Comparison of ENCODE assay signal across 9 mouse cellular contexts in the genomic region with DNA sequence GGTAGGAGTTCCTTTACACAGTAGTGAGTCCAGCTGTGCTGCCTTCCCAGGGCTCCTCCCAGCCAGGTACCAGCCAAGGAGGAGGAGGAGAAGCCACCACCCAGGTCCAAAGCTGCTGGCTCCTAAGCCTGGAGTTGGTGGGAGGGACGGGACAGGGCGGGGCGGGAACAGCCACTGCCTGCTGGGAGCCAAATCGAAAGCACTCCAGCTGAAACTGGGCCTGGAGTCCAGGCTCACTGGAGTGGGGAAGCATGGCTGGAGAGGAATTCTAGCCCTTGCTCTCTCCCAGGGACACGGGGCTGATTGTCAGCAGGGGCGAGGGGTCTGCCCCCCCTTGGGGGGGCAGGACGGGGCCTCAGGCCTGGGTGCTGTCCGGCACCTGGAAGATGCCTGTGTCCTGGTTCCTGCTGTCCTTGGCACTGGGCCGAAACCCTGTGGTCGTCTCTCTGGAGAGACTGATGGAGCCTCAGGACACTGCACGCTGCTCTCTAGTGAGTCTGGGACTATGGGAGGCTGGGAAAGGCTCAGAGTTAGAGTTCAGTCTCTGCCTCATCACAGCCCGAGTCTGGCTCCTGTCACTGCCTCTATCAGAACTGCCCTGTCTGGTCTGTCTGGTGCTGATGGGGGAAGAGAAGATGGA. TPM values are rescaled to one million over a fixed set of nuclear protein-coding genes. Genes with fewer than 3 reads are reported as not detected.
A peak's percentile ranks its signal among the peaks of the same experiment; 100 is the strongest.
DNase-seq lines count a peak whose midpoint lies in the region; ATAC-seq and TF ChIP-seq lines count a peak whose summit lies in the region.
"Had no signal": no experiment of that assay in that cellular context is flagged by ENCODE, and none has a peak within 500 bp of the region (broad histone marks: within the 10 kb centered on the region; RNA-seq: fewer than 3 reads in every experiment).

A gene (plus strand): TSS at position 131 of the 640 bp plus-strand sequence.

- no peak for TF ChIP-seq EP300 in lung, postnatal 0 days (IDR thresholded peaks at IDR 0.05)

- H3K9me3 ChIP-seq in erythroblast, embryonic 14.5 days (ENCODE audit: control insufficient read depth, low read length) = no peaks in the 10 kb centered on the region
- no peaks in the 10 kb centered on the region for H3K9me3 ChIP-seq in heart, embryonic 12.5 days (replicated peaks)
- H3K9me3 ChIP-seq in kidney, embryonic 15.5 days (replicated peaks) = no peaks in the 10 kb centered on the region
- no peaks in the 10 kb centered on the region for H3K9me3 ChIP-seq in lung, postnatal 0 days (ENCODE audit: low read length)

- peak within 1 kb of the TSS; percentile 73 for H3K9ac ChIP-seq in heart, embryonic 12.5 days
- H3K9ac ChIP-seq in kidney, embryonic 15.5 days = peak within 1 kb of the TSS; percentile 44
- peak within 1 kb of the TSS; percentile 60 for H3K9ac ChIP-seq in lung, postnatal 0 days (replicated peaks; ENCODE audit: low read depth)

- peak within 1 kb of the TSS; percentile 69 for H3K4me2 ChIP-seq in heart, embryonic 12.5 days
- H3K4me2 ChIP-seq in kidney, embryonic 15.5 days = peak within 1 kb of the TSS; percentile 63
- peak within 1 kb of the TSS; percentile 69 for H3K4me2 ChIP-seq in lung, postnatal 0 days (replicated peaks; ENCODE audit: low read depth, low read length)

- H3K4me1 ChIP-seq in erythroblast, embryonic 14.5 days (ENCODE audit: control insufficient read depth) = peaks cover 13% of the 10 kb centered on the region
- H3K4me1 ChIP-seq in brown adipose tissue, adult 24 weeks (ENCODE audit: control insufficient read depth, insufficient read depth, insufficient read length, low read length) = peaks cover 15% of the 10 kb centered on the region
- peaks cover 31% of the 10 kb centered on the region for H3K4me1 ChIP-seq in heart, embryonic 12.5 days (replicated peaks)
- peaks cover 32% of the 10 kb centered on the region for H3K4me1 ChIP-seq in kidney, embryonic 15.5 days
- H3K4me1 ChIP-seq in lung, postnatal 0 days (ENCODE audit: insufficient read depth, low read depth, low read length) = peaks cover 8% of the 10 kb centered on the region; the same call in 1 of the 2 replicates

- no peaks in the 10 kb centered on the region for H3K36me3 ChIP-seq in erythroblast, embryonic 14.5 days (ENCODE audit: control insufficient read depth)
- H3K36me3 ChIP-seq in heart, embryonic 12.5 days = no peaks in the 10 kb centered on the region
- no peaks in the 10 kb centered on the region for H3K36me3 ChIP-seq in kidney, embryonic 15.5 days
- H3K36me3 ChIP-seq in lung, postnatal 0 days (ENCODE audit: insufficient read depth, low read length) = no peaks in the 10 kb centered on the region

- H3K27me3 ChIP-seq in erythroblast, embryonic 14.5 days (ENCODE audit: control insufficient read depth) = peaks cover 41% of the 10 kb centered on the region
- H3K27me3 ChIP-seq in heart, embryonic 12.5 days (replicated peaks) = peaks cover 51% of the 10 kb centered on the region
- H3K27me3 ChIP-seq in kidney, embryonic 15.5 days = peaks cover 14% of the 10 kb centered on the region
- no peaks in the 10 kb centered on the region for H3K27me3 ChIP-seq in lung, postnatal 0 days (replicated peaks; ENCODE audit: insufficient read depth, low read length)

- WGBS in heart, embryonic 12.5 days = 18% methylated on average over 12 of the region's 12 CpGs
- 25% methylated on average over 12 of the region's 12 CpGs for WGBS in kidney, embryonic 15.5 days
- WGBS in lung, postnatal 0 days = 12% methylated on average over 11 of the region's 12 CpGs

- H3K4me3 ChIP-seq in erythroblast, embryonic 14.5 days (replicated peaks) = peak within 1 kb of the TSS; percentile 5
- H3K4me3 ChIP-seq in brown adipose tissue, adult 24 weeks (ENCODE audit: insufficient read depth, low read depth, low read length) = peak within 1 kb of the TSS; percentile 61
- H3K4me3 ChIP-seq in heart, embryonic 12.5 days = peak within 1 kb of the TSS; percentile 39
- peak within 1 kb of the TSS; percentile 33 for H3K4me3 ChIP-seq in kidney, embryonic 15.5 days (replicated peaks)
- H3K4me3 ChIP-seq in lung, postnatal 0 days (ENCODE audit: low read depth, low read length) = peak within 1 kb of the TSS; percentile 38

- no peak for TF ChIP-seq CTCF in lung, postnatal 0 days (IDR thresholded peaks at IDR 0.05)

- peak within 1 kb of the TSS; percentile 25 for H3K27ac ChIP-seq in brown adipose tissue, adult 24 weeks (replicated peaks; ENCODE audit: low read depth, low read length)
- no peak within 1 kb of the TSS for H3K27ac ChIP-seq in heart, embryonic 12.5 days (ENCODE audit: poor library complexity, severe bottlenecking)
- H3K27ac ChIP-seq in kidney, embryonic 15.5 days = peak within 1 kb of the TSS; percentile 76
- H3K27ac ChIP-seq in lung, postnatal 0 days (ENCODE audit: low read length) = peak within 1 kb of the TSS; percentile 72

- DNase-seq in lung, postnatal 0 days (ENCODE audit: low spot score) = peak; percentile 88
- DNase-seq in thymus, postnatal 10 days (ENCODE audit: low spot score in 2 of 2) = no peak
- DNase-seq in spleen, postnatal 36 days (ENCODE audit: low spot score in 2 of 2) = no peak

- ATAC-seq in erythroblast, adult 5-6 weeks (replicated peaks; ENCODE audit: low FRiP score, poor library complexity, severe bottlenecking) = no peak
- no peak for ATAC-seq in heart, embryonic 12.5 days (ENCODE audit: insufficient number of reproducible peaks, low FRiP score)
- ATAC-seq in kidney, embryonic 15.5 days (replicated peaks; ENCODE audit: low FRiP score) = peak; percentile 80
- ATAC-seq in lung, postnatal 0 days = peak; percentile 85

RNA-seq across cellular contexts. Expression of the gene that starts here (rescaled TPM):
- not detected in 2 replicates for polyA plus RNA-seq in erythroblast, embryonic 14.5 days (2012)
- total RNA-seq in erythroblast, adult 5-6 weeks (2015; ENCODE audit: low replicate concordance) = not detected in 2 replicates
- not detected in 2 replicates for total RNA-seq in erythroblast, adult 5-6 weeks (2017; ENCODE audit: low replicate concordance)
- 9.0 and 10.2 TPM in 2 replicates for polyA plus RNA-seq in brown adipose tissue, adult 24 weeks (2012; ENCODE audit: insufficient read depth, insufficient read length, missing spikeins)
- 4.5 and 4.7 TPM in 2 replicates for polyA plus RNA-seq in heart, embryonic 12.5 days (2016; fragmentation: Nextera tagmentation; extraction: Ambion mirVana)
- polyA plus RNA-seq in kidney, embryonic 15.5 days (2015; fragmentation: Nextera tagmentation; extraction: Ambion mirVana) = 18.5 and 19.6 TPM in 2 replicates
- 30.1 and 31.1 TPM in 2 replicates for polyA plus RNA-seq in lung, postnatal 0 days (2015; fragmentation: Nextera tagmentation; extraction: Ambion mirVana)
- total RNA-seq: CH12.LX had no signal

Comparison
In these comparisons a context has a peak if more than half of its experiments do, and no peak if none do; other contexts are left out.
1. H3K4me3 ChIP-seq: peak in every context shown above with its lines; median percentile 61 in brown adipose tissue, adult 24 weeks; 39 in heart, embryonic 12.5 days; 38 in lung, postnatal 0 days; 33 in kidney, embryonic 15.5 days; 5 in erythroblast, embryonic 14.5 days.
2. ATAC-seq: peak in kidney, embryonic 15.5 days (single experiment) and lung, postnatal 0 days (single experiment); none in erythroblast, adult 5-6 weeks (single experiment) and heart, embryonic 12.5 days (single experiment).
3. Peak in every context shown above with its lines, with median percentiles within 50 percentile points of each other: H3K4me2 ChIP-seq and H3K9ac ChIP-seq.